Mouse (Mus musculus) brain, embryonic 18.5 days (tissue): ENCODE measurements around the gene Plcl2.

Experiments
- DNase-seq: peaks from one replicate; pipeline ENCODE4 v3.0.0-alpha.2; 2012; ENCODE audit warnings: low read depth, low spot score

Plcl2 gene

DNA sequence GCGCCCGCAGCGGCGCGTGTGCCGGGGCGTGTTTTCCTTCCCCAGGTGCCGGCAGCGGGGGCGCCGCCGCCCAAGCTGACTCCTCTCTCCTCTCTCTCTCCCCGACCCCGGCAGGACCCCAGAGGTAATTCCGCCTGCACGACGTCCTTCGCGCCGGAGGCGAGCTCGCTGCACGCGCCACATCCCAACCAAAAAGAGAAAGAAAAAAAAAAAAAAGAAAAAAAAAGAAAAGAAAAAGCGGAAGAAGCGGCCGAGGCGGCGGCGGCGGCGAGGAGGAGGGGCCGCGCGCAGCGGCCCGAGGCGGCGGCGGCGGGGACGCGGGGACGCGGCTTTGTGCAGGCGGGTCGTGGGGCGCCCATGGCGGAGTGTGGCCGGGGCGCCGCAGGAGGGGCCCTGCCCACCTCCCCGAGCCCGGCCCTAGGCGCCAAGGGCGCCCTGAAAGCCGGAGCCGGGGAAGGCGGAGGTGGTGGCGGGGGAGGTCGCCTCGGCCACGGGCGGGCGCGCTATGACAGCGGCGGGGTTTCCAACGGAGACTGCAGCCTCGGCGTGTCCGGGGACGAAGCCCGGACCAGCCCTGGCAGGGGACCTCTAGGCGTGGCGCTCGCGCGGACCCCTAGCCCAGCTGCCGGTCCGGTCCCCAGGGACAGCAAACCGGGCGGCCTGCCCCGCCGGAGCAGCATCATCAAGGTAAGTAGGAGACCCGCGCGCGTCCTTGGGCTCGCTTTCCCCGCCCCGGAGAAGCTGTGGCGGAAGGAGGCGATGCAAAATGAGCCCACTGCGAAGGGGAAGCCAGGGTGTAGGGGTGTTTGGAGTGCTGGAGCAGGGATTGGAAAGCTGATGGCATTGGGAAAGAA, at the start of gene Plcl2:
Plcl2 (plus strand) TSS at position 153 of the 854 bp plus-strand sequence.
- no peak for DNase-seq

GRCm38 (mm10) chr17:50460301-50460700, 48.9 kb upstream of the Plcl2 start:
- DNase-seq = no peak

GRCm38 (mm10) chr17:50467438-50467837, 41.8 kb upstream of the Plcl2 start:
- DNase-seq = no peak

GRCm38 (mm10) chr17:50469126-50469525, 40.1 kb upstream of the Plcl2 start:
- DNase-seq = no peak

GRCm38 (mm10) chr17:50469543-50470431, 39.4 kb upstream of the Plcl2 start:
- DNase-seq = peak; percentile 65

DNA sequence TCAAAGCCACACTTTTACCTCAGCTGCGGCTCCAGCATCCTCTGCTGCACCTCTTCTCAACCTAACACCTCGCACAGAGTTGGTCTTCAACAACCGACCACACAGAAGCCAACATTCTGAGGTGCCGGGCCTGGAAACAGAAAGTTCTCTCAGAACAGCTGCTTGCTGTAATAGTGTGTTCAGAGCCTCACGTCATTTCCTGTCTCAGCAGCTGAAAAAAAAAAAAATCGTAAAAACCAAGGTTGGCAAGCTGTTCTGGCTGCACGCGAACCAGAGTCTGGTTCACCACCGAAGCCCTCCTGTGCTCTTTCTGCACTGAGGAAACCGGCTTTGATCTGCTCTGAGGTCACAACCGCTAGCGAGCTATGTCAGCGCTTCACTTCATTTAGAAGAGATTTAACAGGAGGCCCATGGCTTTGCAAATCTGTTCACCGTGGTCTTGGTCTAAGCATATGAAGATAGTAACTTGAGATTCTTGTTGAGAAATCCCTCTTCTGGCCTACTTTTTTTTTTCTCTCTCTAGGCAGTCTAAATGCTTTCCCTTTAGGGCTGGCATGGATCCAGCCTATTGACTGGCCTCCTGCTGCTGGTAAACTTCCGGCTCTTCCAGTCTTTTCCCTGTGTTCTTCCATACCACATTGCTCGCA, 38.6 kb upstream of the Plcl2 start:
- no peak for DNase-seq

- DNase-seq = no peak
These were observed 38.0 kb upstream of the Plcl2 start for GRCm38 (mm10) chr17:50471230-50471629.

- no peak for DNase-seq
These were observed 31.9 kb upstream of the Plcl2 start for GRCm38 (mm10) chr17:50477277-50477676.

DNA sequence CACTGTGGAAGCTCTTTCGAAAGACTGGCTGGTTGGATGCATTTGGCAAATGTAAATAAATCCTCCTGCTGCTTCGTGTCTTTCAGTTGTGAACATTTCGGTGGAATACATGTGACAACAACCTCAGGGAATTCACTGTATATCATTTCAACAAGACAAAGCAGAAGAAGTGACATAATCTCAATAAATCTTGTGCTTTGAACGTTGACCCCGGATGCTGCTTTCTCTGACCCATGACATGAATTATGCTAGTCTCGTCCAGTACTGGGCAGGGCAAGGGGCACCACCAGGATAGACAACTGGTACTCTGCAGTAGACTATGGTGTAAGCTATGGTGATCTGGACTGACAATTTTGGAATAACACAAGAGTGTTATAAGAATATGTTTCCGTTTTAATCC, 28.3 kb upstream of the Plcl2 start:
- DNase-seq = no peak

DNA sequence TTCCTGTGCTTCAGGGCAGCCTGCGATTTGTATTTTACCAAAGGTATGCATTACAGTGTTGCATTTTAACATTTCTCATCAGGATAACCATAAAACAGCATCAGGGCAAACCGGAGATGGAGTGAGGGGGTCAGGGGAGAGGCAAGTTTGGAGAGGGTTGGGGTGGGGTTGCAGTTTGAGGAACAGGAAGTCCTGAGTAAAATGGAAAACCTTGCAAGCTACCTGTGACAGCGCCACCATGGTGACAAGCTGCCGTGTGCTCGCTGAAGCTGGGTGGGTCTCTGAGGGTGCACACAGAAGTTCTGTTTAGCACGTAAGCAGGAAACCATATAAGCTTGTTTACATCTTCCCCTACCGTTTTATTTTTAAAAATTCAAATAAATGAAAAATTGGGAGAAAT, 25.5 kb upstream of the Plcl2 start:
- DNase-seq = no peak

DNA sequence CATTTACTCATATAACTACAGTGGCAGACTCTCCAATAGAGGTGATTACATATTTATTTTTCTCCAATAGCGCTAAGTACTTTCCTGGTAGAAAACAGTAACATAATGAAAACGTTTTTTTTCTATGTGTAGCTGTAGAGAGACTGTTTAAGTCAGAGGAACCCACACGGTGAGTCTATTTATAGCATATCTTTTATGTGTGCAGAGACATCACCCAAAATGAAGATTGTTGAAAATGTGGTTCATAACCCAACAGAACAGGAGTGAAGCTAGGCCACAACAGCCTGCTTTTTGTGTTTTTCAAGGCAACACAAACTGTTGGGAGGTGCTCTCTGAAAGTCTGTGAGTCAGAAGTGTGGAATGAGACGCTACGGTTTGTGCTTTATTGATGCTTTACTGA, 24.2 kb upstream of the Plcl2 start:
- no peak for DNase-seq

- no peak for DNase-seq
These were observed 22.1 kb upstream of the Plcl2 start for GRCm38 (mm10) chr17:50487058-50487618.

GRCm38 (mm10) chr17:50487670-50488069, 21.5 kb upstream of the Plcl2 start:
- no peak for DNase-seq

DNA sequence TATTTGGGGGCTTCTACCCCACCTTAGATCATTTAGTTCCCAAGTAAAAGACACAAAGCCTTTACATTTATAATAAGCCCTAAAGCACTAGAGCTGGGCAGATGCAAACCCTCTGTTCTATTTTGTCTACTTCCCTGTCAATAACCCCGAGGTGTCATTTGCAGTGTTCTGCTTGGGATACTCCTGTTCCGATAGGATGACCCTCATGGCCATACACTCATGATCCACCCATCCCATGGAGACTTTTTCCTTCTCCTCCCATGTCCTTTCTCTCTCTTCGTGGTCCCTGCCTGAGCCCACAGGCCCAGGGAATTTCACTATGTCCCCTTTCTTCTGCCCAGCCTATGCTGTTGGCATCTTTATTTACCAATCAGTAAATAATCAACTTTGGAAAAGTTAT, 20.8 kb upstream of the Plcl2 start:
- no peak for DNase-seq

DNA sequence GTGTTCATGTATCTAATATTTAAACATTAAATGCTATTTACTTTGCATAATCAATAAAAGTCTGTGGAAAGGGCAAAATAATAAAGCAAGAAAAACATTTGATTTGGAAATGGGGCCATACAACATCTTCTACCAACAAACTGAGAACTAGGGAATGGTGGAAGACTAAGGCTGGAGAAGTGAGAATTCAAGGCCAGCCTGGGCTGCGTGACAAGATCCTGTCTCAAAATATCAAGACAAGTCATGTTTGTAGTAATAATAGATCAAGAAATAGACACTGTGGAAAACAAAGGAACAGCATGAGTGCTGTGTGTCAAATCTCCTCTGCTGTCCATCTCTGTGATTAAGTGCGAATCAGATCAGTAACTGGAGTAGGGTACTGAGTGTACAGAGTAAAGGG, 20.3 kb upstream of the Plcl2 start:
- DNase-seq = no peak

DNA sequence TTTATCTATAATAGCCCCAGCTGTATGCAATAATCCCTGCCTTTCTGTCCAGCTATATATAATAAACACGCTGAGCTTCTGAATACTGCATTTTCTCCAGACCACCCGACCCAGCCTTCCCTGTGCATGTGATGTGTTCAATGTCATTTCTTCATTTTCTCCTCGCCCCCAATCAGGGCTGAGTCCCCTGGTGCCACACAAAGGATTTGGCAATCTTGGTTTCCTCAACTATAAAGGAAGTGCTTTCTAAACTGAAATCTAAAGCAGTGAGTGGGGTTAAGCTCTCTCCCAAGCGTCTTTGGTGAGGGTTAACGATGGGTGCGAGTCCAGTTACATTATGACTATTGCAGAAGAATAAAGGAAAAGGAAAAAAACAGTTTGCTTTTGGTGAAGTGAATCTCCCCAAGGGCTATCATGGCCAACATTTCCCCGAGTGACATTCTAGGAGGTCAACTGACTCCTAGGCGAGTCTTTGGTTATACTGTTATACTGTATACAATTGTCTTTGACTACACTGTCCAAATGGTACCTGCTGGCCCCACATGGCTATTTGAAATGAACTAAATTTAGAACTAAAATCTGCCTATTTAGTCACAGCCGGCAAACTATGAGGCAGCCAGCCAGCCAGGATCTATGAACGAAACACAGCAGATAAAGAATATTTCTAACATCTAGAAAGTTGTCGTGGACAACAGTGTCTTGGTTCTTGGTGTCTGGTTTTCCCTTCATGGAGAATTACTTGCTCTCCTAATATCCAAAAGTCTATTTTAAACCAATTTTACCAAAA, 18.4 kb upstream of the Plcl2 start:
- no peak for DNase-seq

- no peak for DNase-seq
These were observed 17.7 kb upstream of the Plcl2 start for GRCm38 (mm10) chr17:50491496-50491895.

DNA sequence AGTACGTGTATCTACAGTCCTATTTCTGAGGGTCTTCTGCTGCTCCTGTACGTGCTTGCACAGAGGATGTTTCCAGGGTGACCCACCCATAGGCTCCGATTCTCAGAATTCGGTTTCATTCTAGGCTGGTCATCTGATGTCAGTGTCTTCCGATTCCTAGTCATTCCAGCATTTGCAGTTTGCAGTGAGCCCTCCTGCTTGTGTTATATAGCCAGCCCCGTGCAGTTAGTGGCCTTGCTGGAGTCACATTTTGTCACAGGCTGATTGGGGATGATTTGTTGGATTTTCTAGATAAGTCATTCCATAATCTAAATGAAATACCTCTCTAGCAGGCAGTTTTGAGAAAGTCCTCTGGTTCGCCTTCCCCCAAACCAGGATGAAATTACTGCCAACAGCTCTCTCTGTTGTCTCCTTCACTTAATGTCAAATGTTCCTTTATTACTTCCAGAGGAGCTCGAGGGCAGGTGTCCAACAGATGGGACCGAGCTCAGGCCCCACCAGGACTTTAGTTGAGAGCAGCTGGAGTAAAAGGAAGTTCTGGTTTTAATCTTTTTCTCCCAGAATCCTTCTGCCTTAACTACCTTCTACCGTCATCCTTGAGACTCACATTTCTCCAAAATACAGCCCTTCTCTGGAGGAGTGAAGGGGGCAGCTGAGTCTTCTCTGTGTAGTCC, 13.8 kb upstream of the Plcl2 start:
- DNase-seq = no peak

DNA sequence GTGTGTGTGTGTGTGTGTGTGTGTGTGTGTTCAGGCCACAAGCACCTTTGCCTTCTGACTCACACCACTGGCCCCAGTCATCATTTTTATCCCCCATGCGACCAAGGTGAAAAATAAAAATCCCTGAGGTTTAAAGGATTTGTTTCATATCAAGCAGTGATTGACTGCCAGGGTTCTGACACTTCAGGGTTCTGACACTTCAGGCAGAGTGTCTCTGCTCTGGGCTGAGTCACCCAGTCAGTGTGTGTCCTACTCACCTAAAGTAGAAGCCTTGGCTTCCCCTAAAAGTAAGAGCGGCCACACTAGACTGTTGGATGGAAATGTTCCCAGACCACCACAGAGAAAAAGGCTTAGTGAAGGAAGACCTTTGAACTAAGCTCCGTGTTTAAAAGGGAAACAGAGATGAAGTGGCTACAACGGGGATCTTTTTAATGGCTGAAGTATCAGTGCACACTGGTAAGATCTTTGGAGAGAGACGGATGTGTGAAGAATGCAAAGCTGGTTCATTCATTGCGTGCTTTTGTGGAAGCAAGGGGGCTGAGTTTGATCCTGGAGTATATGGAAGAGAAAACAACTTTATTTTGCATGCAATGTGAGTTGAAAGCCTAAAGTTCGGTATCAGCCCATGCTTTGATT, 11.0 kb upstream of the Plcl2 start:
- no peak for DNase-seq
